Mouse (Mus musculus) MEL (cell line): ENCODE data around the gene Tspan18. TPM values are rescaled to one million over a fixed set of nuclear protein-coding genes. Genes with fewer than 3 reads are reported as not detected.

ENCODE experiments used
- DNase-seq: peaks from one replicate; pipeline ENCODE4 v3.0.0; 2011; ENCODE audit warnings: low read depth, low spot score
- H3K27ac ChIP-seq: 2 replicates; pipeline ENCODE4 v1.5.1; 2012; ENCODE audit warnings: low read depth, mild to moderate bottlenecking, control low read depth, low read length, moderate library complexity; ENCODE audit not compliant: control insufficient read depth
- H3K27me3 ChIP-seq, 2 experiments: fragments of 150-350 bp in 1 of 2; sonication (generic) in 1 of 2; 2 replicates each; pipeline ENCODE4 v1.6.1; 2012; ENCODE audit warnings: low read length in 2 of 2, mild to moderate bottlenecking in 2 of 2, improper control_type of control experiment in 1 of 2, moderate library complexity in 1 of 2; ENCODE audit not compliant: insufficient read depth in 2 of 2, control insufficient read depth in 1 of 2
- H3K36me3 ChIP-seq, 2 experiments: 2 replicates each; pipeline ENCODE4 v1.6.1; 2012 to 2014; ENCODE audit warnings: low read length in 2 of 2, improper control_type of control experiment in 1 of 2, inconsistent platforms in 1 of 2, mild to moderate bottlenecking in 1 of 2; ENCODE audit not compliant: insufficient read depth in 2 of 2, control insufficient read depth in 1 of 2
- H3K4me1 ChIP-seq, 2 experiments: fragments of 150-350 bp in 1 of 2; sonication (generic) in 1 of 2; 2 replicates each; pipeline ENCODE4 v1.6.1; 2012; ENCODE audit warnings: low read length in 2 of 2, improper control_type of control experiment in 1 of 2, mild to moderate bottlenecking in 1 of 2; ENCODE audit not compliant: insufficient read depth in 2 of 2, control insufficient read depth in 1 of 2
- H3K4me3 ChIP-seq, 2 experiments: fragments of 150-350 bp in 1 of 2; sonication (generic) in 1 of 2; 2 replicates each; pipeline ENCODE4 v1.5.1; 2012; ENCODE audit warnings: low read depth in 2 of 2, low read length in 2 of 2, mild to moderate bottlenecking in 2 of 2, moderate library complexity in 2 of 2, control low read depth in 1 of 2, improper control_type of control experiment in 1 of 2; ENCODE audit not compliant: control insufficient read depth in 1 of 2, insufficient read depth in 1 of 2
- H3K79me2 ChIP-seq: 2 replicates; pipeline ENCODE4 v1.6.1; 2012; ENCODE audit warnings: mild to moderate bottlenecking, low read length, moderate library complexity; ENCODE audit not compliant: control insufficient read depth, poor library complexity, insufficient read depth
- H3K9ac ChIP-seq: 2 replicates; pipeline ENCODE4 v1.6.1; 2012; ENCODE audit warnings: low read depth, mild to moderate bottlenecking, control low read depth, low read length, moderate library complexity; ENCODE audit not compliant: control insufficient read depth, poor library complexity, severe bottlenecking
- H3K9me3 ChIP-seq: fragments of 150-350 bp; sonication (generic); replicated peaks from 2 replicates; pipeline ENCODE4 v1.6.1; 2012; ENCODE audit warnings: mild to moderate bottlenecking, low read length, improper control_type of control experiment, moderate library complexity; ENCODE audit not compliant: insufficient read depth
- CHD2 ChIP-seq: IDR thresholded peaks from 2 replicates; pipeline ENCODE4 v1.6.1; 2011; ENCODE audit warnings: low read length, improper control_type of control experiment
- CTCF ChIP-seq, 3 experiments: IDR thresholded peaks in 2 of 3; conservative IDR thresholded peaks in 1 of 3; 2 replicates each; pipeline ENCODE4 v1.5.1; 2011 to 2012; ENCODE audit warnings: low read length in 3 of 3, low read depth in 2 of 3, mild to moderate bottlenecking in 2 of 3, improper control_type of control experiment in 1 of 3, inconsistent platforms in 1 of 3, mixed read lengths in 1 of 3, moderate library complexity in 1 of 3; ENCODE audit not compliant: control insufficient read depth in 1 of 3, insufficient read depth in 1 of 3, poor library complexity in 1 of 3, severe bottlenecking in 1 of 3
- E2F4 ChIP-seq: IDR thresholded peaks from 2 replicates; pipeline ENCODE4 v1.6.1; 2011; ENCODE audit warnings: low read depth, low read length, improper control_type of control experiment, borderline replicate concordance
- ELF1 ChIP-seq: IDR thresholded peaks from 2 replicates; pipeline ENCODE4 v1.6.1; 2014; ENCODE audit warnings: low read depth, mild to moderate bottlenecking, inconsistent platforms, low read length, improper control_type of control experiment, moderate library complexity
- ETS1 ChIP-seq: IDR thresholded peaks from 2 replicates; pipeline ENCODE4 v1.6.1; 2012; ENCODE audit warnings: low read depth, mild to moderate bottlenecking, inconsistent platforms, low read length, improper control_type of control experiment, moderate library complexity
- GABPA ChIP-seq: IDR thresholded peaks from 2 replicates; pipeline ENCODE4 v1.6.1; 2012; ENCODE audit warnings: low read depth, mild to moderate bottlenecking, inconsistent platforms, low read length, improper control_type of control experiment, moderate library complexity
- HCFC1 ChIP-seq: IDR thresholded peaks from 2 replicates; pipeline ENCODE4 v1.6.1; 2012; ENCODE audit warnings: low read depth, mild to moderate bottlenecking, inconsistent platforms, low read length, improper control_type of control experiment, moderate library complexity
- JUND ChIP-seq: IDR thresholded peaks from 2 replicates; pipeline ENCODE4 v1.6.1; 2011; ENCODE audit warnings: low read depth, mild to moderate bottlenecking, improper control_type of control experiment, low read length
- KAT2A ChIP-seq: conservative IDR thresholded peaks from 2 replicates; pipeline ENCODE4 v1.6.1; 2012; ENCODE audit warnings: low read depth, low read length, improper control_type of control experiment, inconsistent platforms
- MAZ ChIP-seq: IDR thresholded peaks from 2 replicates; pipeline ENCODE4 v1.6.1; 2012; ENCODE audit warnings: low read depth, mild to moderate bottlenecking, inconsistent platforms, low read length, improper control_type of control experiment
- MYB ChIP-seq: IDR thresholded peaks from 2 replicates; pipeline ENCODE4 v1.6.1; 2011; ENCODE audit warnings: mild to moderate bottlenecking, low read depth, low read length, improper control_type of control experiment
- MYC ChIP-seq: IDR thresholded peaks from 2 replicates; pipeline ENCODE4 v1.6.1; 2011; ENCODE audit warnings: low read depth, mild to moderate bottlenecking, low read length, improper control_type of control experiment, moderate library complexity
- POLR2A ChIP-seq, 2 experiments: IDR thresholded peaks; 2 replicates each; pipeline ENCODE4 v1.6.1; 2011 to 2012; ENCODE audit warnings: low read length in 2 of 2, mild to moderate bottlenecking in 2 of 2, control low read depth in 1 of 2, improper control_type of control experiment in 1 of 2, low read depth in 1 of 2, moderate library complexity in 1 of 2; ENCODE audit not compliant: control insufficient read depth in 1 of 2, insufficient read depth in 1 of 2, poor library complexity in 1 of 2
- RAD21 ChIP-seq: IDR thresholded peaks from 2 replicates; pipeline ENCODE4 v1.6.1; 2011; ENCODE audit warnings: mild to moderate bottlenecking, low read depth, low read length, improper control_type of control experiment
- SIN3A ChIP-seq: IDR thresholded peaks from 2 replicates; pipeline ENCODE4 v1.6.1; 2012; ENCODE audit warnings: low read length, improper control_type of control experiment, inconsistent platforms
- TAL1 ChIP-seq: IDR thresholded peaks from 2 replicates; pipeline ENCODE4 v1.6.1; 2012; ENCODE audit warnings: mild to moderate bottlenecking, inconsistent platforms, low read length, moderate library complexity, mixed read lengths
- TCF12 ChIP-seq: IDR thresholded peaks from 2 replicates; pipeline ENCODE4 v1.6.1; 2014; ENCODE audit warnings: low read depth, mild to moderate bottlenecking, inconsistent platforms, low read length, improper control_type of control experiment, moderate library complexity
- USF2 ChIP-seq, 2 experiments: IDR thresholded peaks; 2 replicates each; pipeline ENCODE4 v1.6.1; 2011 to 2012; ENCODE audit warnings: improper control_type of control experiment in 2 of 2, low read length in 2 of 2, borderline replicate concordance in 1 of 2, inconsistent platforms in 1 of 2, low read depth in 1 of 2, mild to moderate bottlenecking in 1 of 2; ENCODE audit not compliant: insufficient read depth in 1 of 2
- ZC3H11A ChIP-seq: IDR thresholded peaks from 2 replicates; pipeline ENCODE4 v1.6.1; 2012; ENCODE audit warnings: low read depth, mild to moderate bottlenecking, inconsistent platforms, low read length, improper control_type of control experiment
- ZKSCAN1 ChIP-seq: IDR thresholded peaks from 2 replicates; pipeline ENCODE4 v1.6.1; 2012; ENCODE audit warnings: low read depth, mild to moderate bottlenecking, inconsistent platforms, low read length, improper control_type of control experiment, moderate library complexity
- polyA plus RNA-seq, 2 experiments: library from polyadenylated mRNA; stranded (reverse) in 1 of 2; unstranded in 1 of 2; fragments of >175 nt in 1 of 2; fragments of >200 nt in 1 of 2; gene quantifications; 2 replicates each; pipeline versions ENCODE4 v1.2.1 to v1.2.4; 2012; ENCODE audit warnings: low replicate concordance in 2 of 2, low read depth in 1 of 2; ENCODE audit not compliant: insufficient read length in 2 of 2, insufficient read depth in 1 of 2, missing spikeins in 1 of 2
- total RNA-seq: library from RNA; depleted of rRNA; stranded (reverse); fragments of 300-350 nt; gene quantifications from 2 replicates; pipeline ENCODE4 v1.2.3, GENCODE M21; 2012

The Tspan18 gene
- total and polyA plus RNA-seq, 3 experiments: 2.2 to 4.4 TPM; not detected in 1

DNA sequence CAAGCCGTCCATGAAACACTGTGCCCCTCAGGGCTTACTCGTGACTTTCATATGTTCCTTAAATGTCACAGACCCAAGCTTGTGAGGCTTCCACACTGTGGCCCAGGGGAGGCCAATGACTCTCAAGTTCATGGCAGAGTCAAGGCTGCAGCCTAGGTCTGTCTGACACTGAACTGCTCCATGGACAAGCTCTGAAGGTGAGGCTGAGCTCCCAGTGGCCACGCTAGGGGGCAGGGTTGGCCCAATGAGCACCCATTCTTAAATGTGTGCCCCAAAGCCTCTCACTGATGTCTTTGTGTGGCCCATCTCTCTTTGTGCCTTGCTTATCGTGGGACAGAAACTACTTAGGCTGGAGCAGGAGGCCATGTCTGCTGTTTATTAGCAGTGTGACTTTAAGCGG lies 113.9 kb downstream of the Tspan18 start:
- peaks cover 0 to 2% of the 10 kb centered on the region in 2 experiments; a peak in 1 of 4 replicates for H3K27me3 ChIP-seq
- H3K9ac ChIP-seq: no peak overlapping the region
- no peak for TF ChIP-seq TCF12
- peak; percentile 14; the same call in 1 of the 2 replicates for TF ChIP-seq RAD21
- no peak for TF ChIP-seq POLR2A (IDR thresholded peaks at IDR 0.05; ENCODE audit: control insufficient read depth in 1 of 2, insufficient read depth in 1 of 2, low read depth in 1 of 2, low read length in 2 of 2, poor library complexity in 1 of 2)
- TF ChIP-seq CTCF (IDR thresholded peaks at IDR 0.05 in 2 of 3, conservative IDR thresholded peaks at IDR 0.05 in 1 of 3; ENCODE audit: control insufficient read depth in 1 of 3, insufficient read depth in 1 of 3, low read depth in 2 of 3, low read length in 3 of 3, poor library complexity in 1 of 3, severe bottlenecking in 1 of 3): peak in 2 of 3 experiments; percentile 31 to 35; a peak in 4 of 6 replicates
- TF ChIP-seq, all 39 proteins: peak for 2
- no peak overlapping the region for H3K27ac ChIP-seq
- DNase-seq: no peak
- no peaks in the 10 kb centered on the region for H3K9me3 ChIP-seq
- no peak overlapping the region for H3K4me3 ChIP-seq
- H3K4me1 ChIP-seq: no peaks in the 10 kb centered on the region
- no peaks in the 10 kb centered on the region for H3K36me3 ChIP-seq
- no peaks in the 10 kb centered on the region for H3K79me2 ChIP-seq

DNA sequence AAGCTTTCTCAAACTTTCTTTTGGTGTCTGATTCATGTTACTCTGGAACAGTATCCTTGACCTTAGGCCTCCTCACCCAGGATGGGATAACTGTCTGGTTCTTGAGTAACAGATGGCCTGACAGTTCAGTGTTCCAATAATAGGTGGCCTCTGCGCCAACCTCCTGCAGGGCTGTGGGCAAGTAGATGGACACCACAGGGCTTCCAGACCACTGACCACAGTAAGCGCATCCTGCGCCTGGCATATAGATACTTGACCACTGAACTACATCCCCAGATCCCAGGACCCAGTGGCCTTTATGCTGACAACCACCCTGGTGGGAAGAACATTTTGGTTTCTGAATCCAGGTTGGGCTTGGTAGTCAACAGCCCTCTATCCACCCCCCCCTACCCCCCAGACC lies 114.7 kb downstream of the Tspan18 start:
- DNase-seq: no peak
- no peak overlapping the region for H3K9ac ChIP-seq
- no peak overlapping the region for H3K27ac ChIP-seq
- no peak overlapping the region for H3K4me3 ChIP-seq
- TF ChIP-seq HCFC1: no peak
- TF ChIP-seq JUND: no peak
- TF ChIP-seq SIN3A: no peak
- no peak for TF ChIP-seq ZKSCAN1
- no peak for TF ChIP-seq MAZ
- TF ChIP-seq GABPA: no peak
- no peak for TF ChIP-seq ZC3H11A
- TF ChIP-seq KAT2A: no peak
- no peak for TF ChIP-seq MYB
- no peak for TF ChIP-seq E2F4
- no peak for TF ChIP-seq CHD2
- no peak for TF ChIP-seq ELF1
- TF ChIP-seq USF2 (IDR thresholded peaks at IDR 0.05; ENCODE audit: borderline replicate concordance in 1 of 2, insufficient read depth in 1 of 2, low read depth in 1 of 2, low read length in 2 of 2): no peak
- no peak for TF ChIP-seq ETS1
- no peak for TF ChIP-seq MYC
- no peak for TF ChIP-seq TAL1
- H3K27me3 ChIP-seq: peaks cover 0 to 2% of the 10 kb centered on the region in 2 experiments; a peak in 1 of 4 replicates
- no peaks in the 10 kb centered on the region for H3K9me3 ChIP-seq
- H3K4me1 ChIP-seq: no peaks in the 10 kb centered on the region
- H3K79me2 ChIP-seq: no peaks in the 10 kb centered on the region
- no peaks in the 10 kb centered on the region for H3K36me3 ChIP-seq
